Mouse (Mus musculus) gastrocnemius, postnatal 25 days (tissue): ENCODE results near the gene Cyp2ab1. TPM values are rescaled to one million over a fixed set of nuclear protein-coding genes. Genes with fewer than 3 reads are reported as not detected.

Experiments
- DNase-seq: peaks from one replicate; pipeline ENCODE4 v3.0.0; 2022
- total RNA-seq, 2 experiments: library from RNA; stranded (reverse); gene quantifications; 1 replicate in 1 of 2; 2 replicates in 1 of 2; pipeline ENCODE4 v1.2.3; 2021

The Cyp2ab1 gene
- total RNA-seq, 2 experiments from 2014 or later: 0.64 TPM; not detected in 1

GRCm38 (mm10) chr16:20265089-20265488, 60.1 kb downstream of the Cyp2ab1 start:
- DNase-seq: no peak

Other genes with a start within 250 kb of the Cyp2ab1 start
- 100 to 1,000 TPM; 132 to 195 TPM for gene Klhl24, start 227.9 kb downstream of the Cyp2ab1 start, total RNA-seq
- 1 to 10 TPM; 7.1 to 9.5 TPM for gene Yeats2, start 184.3 kb downstream of the Cyp2ab1 start, total RNA-seq
- gene Map6d1, start 84.0 kb downstream of the Cyp2ab1 start, total RNA-seq: under 1 TPM; 0.48 to 0.56 TPM
- gene Parl, start 23.0 kb downstream of the Cyp2ab1 start, total RNA-seq: 10 to 100 TPM; 59.8 to 61.3 TPM
- 10 to 100 TPM; 51.1 to 53.5 TPM for gene Abcc5, start 101.0 kb upstream of the Cyp2ab1 start, total RNA-seq
- 10 to 100 TPM; 50.0 to 50.1 TPM for gene Eif2b5, start 173.4 kb upstream of the Cyp2ab1 start, total RNA-seq
- 10 to 100 TPM; 26.4 to 29.1 TPM for gene Dvl3, start 191.6 kb upstream of the Cyp2ab1 start, total RNA-seq
- 100 to 1,000 TPM; 137 to 146 TPM for gene Ap2m1, start 210.1 kb upstream of the Cyp2ab1 start, total RNA-seq
- 10 to 100 TPM; 58.0 to 61.4 TPM for gene Abcf3, start 223.2 kb upstream of the Cyp2ab1 start, total RNA-seq